Mouse (Mus musculus) liver, embryonic 13.5 days (tissue): ENCODE results near the gene Sprr2d. TPM values are rescaled to one million over a fixed set of nuclear protein-coding genes. Genes with fewer than 3 reads are reported as not detected.

Experiments
- polyA plus RNA-seq: library from polyadenylated mRNA; unstranded; fragments of >200 nt; fragmentation: Nextera tagmentation; extraction: Ambion mirVana; gene quantifications from 2 replicates; pipeline ENCODE4 v1.2.1, GENCODE M21; 2015

Sprr2d gene
- polyA plus RNA-seq, 1 experiment from 2014 or later: not detected

Other genes with a start within 250 kb of the Sprr2d start
- gene Prr9, start 215.2 kb upstream of the Sprr2d start, polyA plus RNA-seq: not detected in 2 replicates
- gene Lelp1, start 196.4 kb upstream of the Sprr2d start, polyA plus RNA-seq: not detected in 2 replicates
- gene Sprr2a1, start 123.3 kb upstream of the Sprr2d start, polyA plus RNA-seq: 0.06 TPM in 1 of 2 replicates, not detected in the other
- 0.44 and 0.61 TPM in 2 replicates for gene Sprr2a2, start 123.2 kb upstream of the Sprr2d start, polyA plus RNA-seq
- not detected in 2 replicates for gene Sprr2a3, start 53.7 kb upstream of the Sprr2d start, polyA plus RNA-seq
- gene Sprr2b, start 22.5 kb upstream of the Sprr2d start, polyA plus RNA-seq: not detected in 2 replicates
- gene Sprr2e, start 13.0 kb downstream of the Sprr2d start, polyA plus RNA-seq: not detected in 2 replicates
- gene Sprr2f, start 26.0 kb downstream of the Sprr2d start, polyA plus RNA-seq: not detected in 2 replicates
- not detected in 2 replicates for gene Sprr2h, start 46.5 kb downstream of the Sprr2d start, polyA plus RNA-seq
- not detected in 2 replicates for gene Sprr2i, start 68.9 kb downstream of the Sprr2d start, polyA plus RNA-seq
- not detected in 2 replicates for gene Sprr2j-ps, start 78.9 kb downstream of the Sprr2d start, polyA plus RNA-seq
- gene Gm9774, start 90.3 kb downstream of the Sprr2d start, polyA plus RNA-seq: 9.1 and 10.0 TPM in 2 replicates
- not detected in 2 replicates for gene Sprr2k, start 93.4 kb downstream of the Sprr2d start, polyA plus RNA-seq
- gene Sprr1b, start 99.6 kb downstream of the Sprr2d start, polyA plus RNA-seq: not detected in 2 replicates
- gene Sprr3, start 119.6 kb downstream of the Sprr2d start, polyA plus RNA-seq: not detected in 2 replicates
- gene Sprr1a, start 146.8 kb downstream of the Sprr2d start, polyA plus RNA-seq: not detected in 2 replicates
- not detected in 2 replicates for gene Sprr4, start 161.4 kb downstream of the Sprr2d start, polyA plus RNA-seq
- not detected in 2 replicates for gene 2310046K23Rik, start 195.4 kb downstream of the Sprr2d start, polyA plus RNA-seq
- gene Ivl, start 234.6 kb downstream of the Sprr2d start, polyA plus RNA-seq: 0.05 and 0.10 TPM in 2 replicates
- gene Smcp, start 249.9 kb downstream of the Sprr2d start, polyA plus RNA-seq: not detected in 2 replicates